Mouse (Mus musculus): ENCODE measurements around the gene Ank2.

- TF ChIP-seq CTCF (IDR thresholded peaks at IDR 0.05; ENCODE audit: extremely low read depth, insufficient read length, insufficient replicate concordance, low read depth, low read length) (no peak), POLR2A (IDR thresholded peaks at IDR 0.05; ENCODE audit: low read depth, low read length) (no peak)
Measured at GRCm38 (mm10) chr3:127376901-127377460, 122.2 kb downstream of the Ank2 start.

Measured in small intestine, adult 2 months (tissue).